Mouse (Mus musculus) lung, adult 2 months (tissue): Measurements from ENCODE around the gene Neurl3. TPM values are rescaled to one million over a fixed set of nuclear protein-coding genes. Genes with fewer than 3 reads are reported as not detected.

Experiments used
- DNase-seq: peaks from one replicate; pipeline ENCODE4 v3.0.0; 2022
- H3K4me1 ChIP-seq: fragments of 200-500 bp; 2 replicates; pipeline ENCODE4 v1.6.1; 2011; ENCODE audit warnings: low read length; ENCODE audit not compliant: control insufficient read depth, insufficient read depth
- H3K4me3 ChIP-seq: fragments of 200-500 bp; replicated peaks from 2 replicates; pipeline ENCODE3; 2011; ENCODE audit warnings: low read depth, mild to moderate bottlenecking, control low read depth, low read length; ENCODE audit errors: extremely low read depth
- CTCF ChIP-seq: fragments of 200-500 bp; IDR thresholded peaks from 2 replicates; pipeline ENCODE4 v1.5.1; 2011; ENCODE audit warnings: mild to moderate bottlenecking, low read length, control low read depth; ENCODE audit not compliant: insufficient read depth
- POLR2A ChIP-seq: fragments of 200-500 bp; IDR thresholded peaks from 2 replicates; pipeline ENCODE4 v1.6.1; 2011; ENCODE audit warnings: low read depth, mild to moderate bottlenecking, control low read depth, low read length, borderline replicate concordance; ENCODE audit errors: extremely low read depth
- WGBS: fragments of 180-500 bp; shearing (Covaris S2); methylation state at CpG from one replicate; pipeline ENCODE4 v1.1.7; 2018; 5-methylcytosine and 5-hydroxymethylcytosine counted together
- polyA plus RNA-seq: library from polyadenylated mRNA; depleted of rRNA; stranded (reverse); fragments of >200 nt; gene quantifications from 2 replicates; pipeline ENCODE4 v1.2.3, GENCODE M21; 2012; rRNA removed

The Neurl3 gene
- polyA plus RNA-seq = 23.5 and 26.4 TPM in 2 replicates

DNA sequence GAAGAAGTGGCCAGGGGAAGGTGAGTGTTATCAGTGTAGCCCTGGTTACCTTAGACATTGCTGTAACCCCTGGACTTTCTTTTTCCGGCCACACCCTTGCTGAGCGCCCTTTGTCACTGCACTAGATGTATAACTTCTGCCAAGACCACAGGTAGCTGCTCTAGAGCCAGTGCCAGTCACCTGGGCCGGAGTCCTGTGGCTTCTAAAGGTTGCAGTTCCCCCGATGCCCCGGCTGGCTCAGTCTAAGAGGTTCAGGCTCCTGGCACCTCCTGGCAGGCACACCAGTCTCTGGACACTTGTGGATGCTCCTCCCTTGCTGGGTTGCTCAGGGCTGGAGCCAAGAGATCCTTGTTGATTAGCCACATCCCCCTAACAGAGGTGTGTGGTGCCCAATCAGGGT lies at the start of gene Neurl3:
Gene Neurl3 (minus strand): TSS at position 225 of the 400 bp plus-strand sequence.
- WGBS = 63% methylated on average over 5 of the region's 5 CpGs
- Histone ChIP-seq H3K4me1 (peaks cover 12% of the 10 kb centered on the region), H3K4me3 (peak within 1 kb of the TSS; percentile 55)
- no peak for DNase-seq
- TF ChIP-seq POLR2A (no peak), CTCF (no peak)

DNA sequence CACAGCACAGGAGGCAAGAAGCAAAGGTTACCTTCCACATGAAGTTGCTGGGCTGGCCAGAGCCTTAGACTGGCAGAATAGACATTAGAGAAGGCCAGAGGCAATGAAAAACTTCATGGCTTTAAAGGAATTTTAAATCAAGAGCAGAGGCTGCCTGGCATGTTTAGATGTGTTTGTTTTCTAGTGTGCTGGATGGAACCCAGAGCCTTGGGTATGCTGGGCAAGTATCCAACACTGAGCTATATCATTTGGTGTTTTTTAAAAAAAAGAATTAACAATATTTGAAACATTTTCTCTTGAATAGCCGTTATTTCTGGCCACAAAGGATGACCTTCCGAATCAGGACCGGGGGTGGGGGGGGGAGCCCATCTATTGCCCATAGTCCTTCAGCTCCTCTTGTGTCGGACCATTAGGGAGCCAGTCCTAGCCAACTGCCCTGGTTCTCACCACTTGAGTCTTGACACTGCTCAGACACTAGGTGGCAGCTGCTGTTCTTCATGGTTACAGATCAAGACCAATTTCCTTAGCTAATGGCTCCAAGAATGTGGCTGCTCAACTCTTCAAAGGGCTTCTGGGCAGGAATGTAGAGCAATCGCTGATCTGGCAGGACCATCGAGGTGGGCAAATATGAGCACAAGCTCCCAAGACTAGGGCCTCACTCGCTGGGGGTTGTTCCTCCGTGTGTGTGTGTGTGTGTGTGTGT lies 49.4 kb upstream of the Neurl3 start:
- Histone ChIP-seq H3K4me3 (no peak overlapping the region), H3K4me1 (peaks cover 7% of the 10 kb centered on the region)
- peak; percentile 73 for TF ChIP-seq CTCF
- TF ChIP-seq POLR2A = no peak
- WGBS = 19% methylated on average over 8 of the region's 8 CpGs
- DNase-seq = peak; percentile 33

DNA sequence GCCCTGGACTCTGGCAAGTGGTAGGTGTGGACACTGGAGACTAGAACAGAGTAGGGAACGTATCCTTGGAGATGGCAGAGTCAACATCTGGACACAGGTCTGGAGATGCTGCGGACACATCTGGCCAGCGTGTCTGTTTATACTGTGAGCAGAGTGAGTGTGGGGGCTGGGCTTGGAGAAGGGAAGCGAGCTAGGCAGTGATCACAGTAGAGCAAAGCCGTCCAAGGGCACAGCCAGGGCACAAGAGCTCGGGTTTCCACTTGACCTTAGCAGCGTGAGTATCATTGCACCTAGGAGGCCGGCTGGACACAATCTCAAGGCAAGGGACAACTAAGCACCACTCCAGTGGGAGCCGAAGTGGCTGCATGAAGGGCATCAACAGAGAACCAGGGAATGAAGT lies 48.6 kb upstream of the Neurl3 start:
- peak; percentile 17 for DNase-seq

DNA sequence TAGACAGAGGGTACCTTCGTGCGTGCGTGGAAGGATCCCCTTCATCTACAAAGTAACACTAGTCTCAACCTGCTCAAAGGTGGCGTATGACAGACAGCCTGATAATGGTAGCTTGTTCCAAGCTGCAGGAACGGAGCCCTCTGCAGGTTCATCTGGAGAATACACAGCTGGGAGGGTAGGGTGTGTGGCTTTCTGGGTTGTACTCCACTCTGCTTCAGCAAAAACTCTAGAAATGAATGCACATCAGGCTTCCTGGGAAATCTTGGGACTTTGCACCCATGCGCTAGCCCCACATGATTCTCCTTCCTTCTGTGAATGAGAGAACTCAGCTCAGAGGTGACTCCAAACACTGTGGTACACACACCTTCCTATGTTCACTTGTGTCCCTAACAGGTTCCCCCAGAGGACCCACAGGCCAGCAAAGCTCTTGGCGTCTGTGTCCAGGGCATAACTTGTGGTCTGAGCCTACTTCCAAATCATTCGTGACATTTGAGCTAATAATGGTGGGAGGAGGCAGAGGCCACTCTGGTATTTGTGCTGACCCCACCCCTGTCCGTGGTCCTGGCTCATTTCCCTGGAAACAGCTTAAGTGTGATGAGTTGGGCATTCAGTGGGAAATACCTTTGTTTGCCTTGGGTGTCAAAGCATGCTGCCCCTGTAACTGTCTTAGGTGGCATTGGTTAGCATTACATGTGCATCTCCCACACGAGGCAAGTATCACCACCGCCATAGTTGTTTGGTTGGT lies 47.5 kb upstream of the Neurl3 start:
- no peak overlapping the region for H3K4me3 ChIP-seq
- 75% methylated on average over 11 of the region's 11 CpGs for WGBS
- no peak for DNase-seq
- peaks cover 7% of the 10 kb centered on the region for H3K4me1 ChIP-seq
- no peak for TF ChIP-seq POLR2A
- TF ChIP-seq CTCF = 0 out of 2 replicates have a peak, but pooled peaks have one; percentile 17

More for the DNA sequence above, 48.6 kb upstream of the Neurl3 start:
- no peak for TF ChIP-seq POLR2A
- TF ChIP-seq CTCF = no peak
- Histone ChIP-seq H3K4me1 (peaks cover 7% of the 10 kb centered on the region), H3K4me3 (no peak overlapping the region)
- 34% methylated on average over 9 of the region's 9 CpGs for WGBS

DNA sequence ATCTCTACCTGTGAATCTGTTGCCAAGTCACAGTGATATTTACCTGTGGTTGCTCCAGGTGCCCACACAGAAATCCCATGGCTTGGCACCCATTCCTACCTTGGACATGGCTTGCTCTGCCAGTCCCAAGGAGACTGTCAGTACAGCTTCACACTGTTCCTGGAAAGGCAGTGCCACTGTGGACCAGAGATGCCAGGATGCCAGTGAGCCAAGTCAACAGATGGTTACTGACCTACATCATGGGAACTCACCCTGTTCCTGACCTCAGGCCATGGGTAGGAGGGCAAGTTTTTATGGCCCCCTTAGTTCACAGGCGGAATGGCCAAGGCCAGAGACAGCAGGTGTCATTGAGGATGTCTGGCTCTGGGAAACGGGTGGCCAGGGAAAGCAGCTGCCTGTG lies 46.7 kb upstream of the Neurl3 start:
- DNase-seq = no peak
- WGBS = 71% methylated on average over 2 of the region's 2 CpGs
- Histone ChIP-seq H3K4me3 (no peak overlapping the region), H3K4me1 (peaks cover 7% of the 10 kb centered on the region)
- TF ChIP-seq CTCF (no peak), POLR2A (no peak)

DNA sequence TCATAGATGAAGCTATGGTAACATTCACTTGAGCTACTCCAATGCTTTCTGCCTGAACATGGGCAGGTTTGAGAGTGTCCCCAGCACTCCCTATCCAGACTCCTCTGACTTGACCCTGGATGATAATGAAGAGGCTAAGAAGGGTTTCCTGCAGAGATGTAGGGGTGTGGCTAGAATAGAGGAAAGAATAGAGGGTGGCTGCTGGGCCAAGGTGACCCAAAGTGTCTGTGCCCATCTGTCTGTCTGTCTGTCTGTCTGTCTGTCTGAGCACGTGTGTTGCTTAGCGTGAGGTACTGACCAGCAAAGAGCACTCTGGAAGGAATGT lies 41.3 kb upstream of the Neurl3 start:
- Histone ChIP-seq H3K4me1 (no peaks in the 10 kb centered on the region), H3K4me3 (no peak overlapping the region)
- WGBS = 86% methylated on average over 2 of the region's 2 CpGs
- no peak for DNase-seq
- TF ChIP-seq POLR2A = no peak
- TF ChIP-seq CTCF = no peak

DNA sequence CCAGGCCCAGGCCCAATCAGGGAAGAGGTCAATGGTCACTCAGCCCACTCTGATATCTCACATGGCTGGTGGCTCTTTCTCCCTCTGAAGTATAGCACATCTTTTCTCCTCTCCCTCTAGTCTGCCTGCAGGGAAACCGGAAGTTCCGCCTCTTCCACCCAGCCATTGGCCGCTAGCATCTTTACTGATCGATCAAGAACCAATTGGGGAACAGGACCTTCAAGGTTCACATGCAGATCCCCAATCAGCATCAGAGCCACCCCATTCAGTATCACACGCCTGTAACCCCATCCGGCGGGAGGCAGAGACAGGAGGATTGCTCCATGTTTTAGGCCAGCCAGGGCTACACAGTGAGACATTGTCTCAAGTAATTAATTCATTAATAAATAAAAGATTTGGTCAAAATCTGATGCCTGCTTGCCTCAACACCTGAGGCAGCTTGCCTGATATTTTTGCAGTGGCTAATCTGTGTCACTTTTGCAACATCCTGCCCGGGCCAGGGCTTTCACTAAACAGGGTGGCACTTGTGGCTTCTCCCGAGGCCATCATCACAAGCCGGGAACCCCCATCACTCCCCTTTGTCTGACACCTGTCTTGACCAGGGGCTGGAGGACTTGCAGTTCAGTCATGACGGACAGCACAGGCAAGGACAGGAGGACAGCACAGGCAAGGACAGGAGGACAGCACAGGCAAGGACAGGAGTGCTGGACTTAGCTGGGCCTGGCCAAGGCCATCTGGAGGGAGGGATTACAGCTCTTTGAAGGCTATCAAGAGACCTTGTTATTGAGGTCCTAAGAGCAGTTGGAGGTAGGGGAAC lies 40.7 kb upstream of the Neurl3 start:
- DNase-seq = no peak
- Histone ChIP-seq H3K4me3 (no peak overlapping the region), H3K4me1 (no peaks in the 10 kb centered on the region; the same call in 1 of the 2 replicates)
- TF ChIP-seq POLR2A (no peak), CTCF (no peak)
- WGBS = 89% methylated on average over 11 of the region's 11 CpGs

DNA sequence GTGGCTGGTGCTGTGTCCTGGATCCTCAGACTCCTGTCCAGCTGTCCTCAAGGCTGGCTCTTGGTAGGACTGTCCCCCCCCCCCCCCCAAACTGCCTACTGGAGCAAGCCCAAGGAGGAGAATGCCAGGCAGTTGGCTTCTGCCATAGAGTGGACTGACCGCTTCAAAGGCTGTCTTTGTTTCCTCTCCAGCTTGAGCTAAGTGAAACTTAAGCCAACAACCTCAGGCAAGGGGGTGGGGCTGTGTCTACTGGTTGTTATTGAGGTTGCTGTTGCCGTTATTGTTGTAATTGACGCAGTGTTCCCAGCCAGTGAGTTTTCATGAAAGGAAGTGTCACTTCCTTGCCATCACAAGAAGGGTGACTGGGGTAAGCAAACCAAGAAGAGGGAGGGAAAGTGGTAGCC lies 35.0 kb upstream of the Neurl3 start:
- TF ChIP-seq POLR2A = 0 out of 2 replicates have a peak, but pooled peaks have one; percentile 10
- no peak for TF ChIP-seq CTCF
- Histone ChIP-seq H3K4me1 (peaks cover 11% of the 10 kb centered on the region), H3K4me3 (peak overlapping the region; percentile 25)
- DNase-seq = no peak
- WGBS = 2% methylated on average over 3 of the region's 3 CpGs

DNA sequence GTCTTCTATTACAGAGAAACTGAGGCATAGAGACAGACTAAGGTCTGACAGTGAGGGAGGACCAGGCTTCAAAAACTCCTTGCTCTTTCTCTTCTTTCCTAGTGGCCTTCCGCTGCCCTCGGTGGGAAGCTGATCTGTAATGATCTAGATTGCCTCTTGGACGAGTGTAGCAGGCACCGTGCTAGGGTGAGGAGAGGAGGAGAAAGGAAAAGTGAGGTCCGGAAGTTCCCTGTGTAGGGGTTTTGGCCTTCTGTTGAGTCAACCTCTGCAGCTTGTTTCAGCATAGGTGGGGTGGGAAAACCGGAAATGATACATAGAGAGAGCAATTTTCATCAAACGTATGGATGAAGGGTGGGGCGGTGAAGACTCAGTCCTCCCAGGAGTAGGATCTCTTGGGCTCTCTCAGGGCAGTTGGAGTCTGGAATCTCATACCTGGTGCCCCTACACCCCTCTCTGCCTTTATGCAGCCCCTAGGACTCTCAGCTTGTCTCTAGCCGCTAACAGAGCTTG lies 34.5 kb upstream of the Neurl3 start:
- TF ChIP-seq CTCF (no peak), POLR2A (no peak)
- H3K4me1 ChIP-seq = peaks cover 11% of the 10 kb centered on the region
- H3K4me3 ChIP-seq = peak overlapping the region; percentile 25
- WGBS = 49% methylated on average over 9 of the region's 9 CpGs
- DNase-seq = no peak
